Mouse (Mus musculus): Measurements from ENCODE around the gene Arnt2. TPM values are rescaled to one million over a fixed set of nuclear protein-coding genes. Genes with fewer than 3 reads are reported as not detected.
A peak's percentile ranks its signal among the peaks of the same experiment; 100 is the strongest.

Gene Arnt2
- polyA plus RNA-seq, 1 experiment from 2014 or later = not detected

- Histone ChIP-seq H3K9me3 (ENCODE audit: low read length) (no peaks in the 10 kb centered on the region), H3K27ac (ENCODE audit: low read depth) (no peak overlapping the region), H3K4me2 (ENCODE audit: low read depth, low read length) (no peak overlapping the region), H3K4me1 (ENCODE audit: insufficient read depth) (no peaks in the 10 kb centered on the region), H3K27me3 (ENCODE audit: insufficient read depth, low read length) (no peaks in the 10 kb centered on the region), H3K9ac (replicated peaks) (no peak overlapping the region), H3K4me3 (ENCODE audit: low read depth, low read length) (no peak overlapping the region), H3K36me3 (replicated peaks; ENCODE audit: insufficient read depth, low read length) (no peaks in the 10 kb centered on the region)
- ATAC-seq (no peak), DNase-seq (no peak)
- TF ChIP-seq EP300 (IDR thresholded peaks at IDR 0.05; ENCODE audit: low read depth) (no peak), CTCF (IDR thresholded peaks at IDR 0.05; ENCODE audit: low read depth) (no peak)
These were observed 11.8 kb upstream of the Arnt2 start for GRCm38 (mm10) chr7:84421753-84422152.

GRCm38 (mm10) chr7:84421291-84421665 lies 11.3 kb upstream of the Arnt2 start:
- Histone ChIP-seq H3K9ac (replicated peaks) (no peak overlapping the region), H3K27me3 (ENCODE audit: insufficient read depth, low read length) (no peaks in the 10 kb centered on the region), H3K4me2 (ENCODE audit: low read depth, low read length) (no peak overlapping the region), H3K4me3 (ENCODE audit: low read depth, low read length) (no peak overlapping the region), H3K36me3 (replicated peaks; ENCODE audit: insufficient read depth, low read length) (no peaks in the 10 kb centered on the region), H3K4me1 (ENCODE audit: insufficient read depth) (no peaks in the 10 kb centered on the region), H3K9me3 (ENCODE audit: low read length) (no peaks in the 10 kb centered on the region), H3K27ac (ENCODE audit: low read depth) (no peak overlapping the region)
- TF ChIP-seq EP300 (IDR thresholded peaks at IDR 0.05; ENCODE audit: low read depth) (no peak), CTCF (IDR thresholded peaks at IDR 0.05; ENCODE audit: low read depth) (no peak)
- ATAC-seq (no peak), DNase-seq (no peak)

- WGBS (ENCODE audit: insufficient replicate concordance) = 77% methylated on average over 3 of the region's 3 CpGs
- no peak for ATAC-seq
These were observed 10.8 kb upstream of the Arnt2 start for GRCm38 (mm10) chr7:84420581-84421290.

GRCm38 (mm10) chr7:84417441-84417840 lies 7.5 kb upstream of the Arnt2 start:
- Histone ChIP-seq H3K9me3 (ENCODE audit: low read length) (peaks cover 5% of the 10 kb centered on the region; the same call in 1 of the 2 replicates), H3K27me3 (ENCODE audit: insufficient read depth, low read length) (no peaks in the 10 kb centered on the region), H3K36me3 (replicated peaks; ENCODE audit: insufficient read depth, low read length) (no peaks in the 10 kb centered on the region), H3K4me3 (ENCODE audit: low read depth, low read length) (no peak overlapping the region), H3K4me2 (ENCODE audit: low read depth, low read length) (no peak overlapping the region), H3K4me1 (ENCODE audit: insufficient read depth) (no peaks in the 10 kb centered on the region), H3K9ac (replicated peaks) (no peak overlapping the region), H3K27ac (ENCODE audit: low read depth) (no peak overlapping the region)
- no peak for DNase-seq
- TF ChIP-seq CTCF (IDR thresholded peaks at IDR 0.05; ENCODE audit: low read depth) (no peak), EP300 (IDR thresholded peaks at IDR 0.05; ENCODE audit: low read depth) (no peak)
- no peak for ATAC-seq

More at GRCm38 (mm10) chr7:84420581-84421290, 10.8 kb upstream of the Arnt2 start:
- H3K4me2 ChIP-seq (ENCODE audit: low read depth, low read length) = no peak overlapping the region
- DNase-seq = no peak
- peaks cover 1% of the 10 kb centered on the region; the same call in 1 of the 2 replicates for H3K9me3 ChIP-seq (ENCODE audit: low read length)
- no peak overlapping the region for H3K4me3 ChIP-seq (ENCODE audit: low read depth, low read length)
- TF ChIP-seq CTCF (IDR thresholded peaks at IDR 0.05; ENCODE audit: low read depth) = no peak
- TF ChIP-seq EP300 (IDR thresholded peaks at IDR 0.05; ENCODE audit: low read depth) = no peak
- H3K9ac ChIP-seq (replicated peaks) = no peak overlapping the region
- H3K27me3 ChIP-seq (ENCODE audit: insufficient read depth, low read length) = no peaks in the 10 kb centered on the region
- no peak overlapping the region for H3K27ac ChIP-seq (ENCODE audit: low read depth)
- H3K36me3 ChIP-seq (replicated peaks; ENCODE audit: insufficient read depth, low read length) = no peaks in the 10 kb centered on the region
- H3K4me1 ChIP-seq (ENCODE audit: insufficient read depth) = no peaks in the 10 kb centered on the region

- H3K27me3 ChIP-seq (ENCODE audit: insufficient read depth, low read length) = peaks cover 38% of the 10 kb centered on the region
- no peak for ATAC-seq
- no peak overlapping the region for H3K4me3 ChIP-seq (ENCODE audit: low read depth, low read length)
- DNase-seq = no peak
- WGBS (ENCODE audit: insufficient replicate concordance) = 60% methylated on average over 8 of the region's 8 CpGs
- TF ChIP-seq EP300 (IDR thresholded peaks at IDR 0.05; ENCODE audit: low read depth) (no peak), CTCF (IDR thresholded peaks at IDR 0.05; ENCODE audit: low read depth) (no peak)
- no peak overlapping the region for H3K4me2 ChIP-seq (ENCODE audit: low read depth, low read length)
- peaks cover 5% of the 10 kb centered on the region; the same call in 1 of the 2 replicates for H3K9me3 ChIP-seq (ENCODE audit: low read length)
- no peak overlapping the region for H3K9ac ChIP-seq (replicated peaks)
- peaks cover 3% of the 10 kb centered on the region for H3K4me1 ChIP-seq (ENCODE audit: insufficient read depth)
- no peak overlapping the region for H3K27ac ChIP-seq (ENCODE audit: low read depth)
- H3K36me3 ChIP-seq (replicated peaks; ENCODE audit: insufficient read depth, low read length) = no peaks in the 10 kb centered on the region
These were observed 2.6 kb upstream of the Arnt2 start for GRCm38 (mm10) chr7:84412570-84412969.

- peak overlapping the region; percentile 37 for H3K4me3 ChIP-seq (ENCODE audit: low read depth, low read length)
- peak overlapping the region; percentile 59 for H3K4me2 ChIP-seq (ENCODE audit: low read depth, low read length)
- DNase-seq = peak; percentile 14
- H3K36me3 ChIP-seq (replicated peaks; ENCODE audit: insufficient read depth, low read length) = no peaks in the 10 kb centered on the region
- peaks cover 40% of the 10 kb centered on the region for H3K27me3 ChIP-seq (ENCODE audit: insufficient read depth, low read length)
- 5% methylated on average over 39 of the region's 39 CpGs for WGBS (ENCODE audit: insufficient replicate concordance)
- TF ChIP-seq EP300 (IDR thresholded peaks at IDR 0.05; ENCODE audit: low read depth) = no peak
- TF ChIP-seq CTCF (IDR thresholded peaks at IDR 0.05; ENCODE audit: low read depth) = no peak
- H3K9ac ChIP-seq (replicated peaks) = no peak overlapping the region
- no peak for ATAC-seq
- H3K9me3 ChIP-seq (ENCODE audit: low read length) = no peaks in the 10 kb centered on the region
- no peak overlapping the region for H3K27ac ChIP-seq (ENCODE audit: low read depth)
- peaks cover 3% of the 10 kb centered on the region for H3K4me1 ChIP-seq (ENCODE audit: insufficient read depth)
These were observed 608 bp downstream of the Arnt2 start for GRCm38 (mm10) chr7:84409241-84409895.

Measured in liver, postnatal 0 days (tissue).